15 mouse cellular contexts compared by ENCODE assay signal in genomic region chr12:27356571-27356970, GRCm38 (mm10). TPM values are rescaled to one million over a fixed set of nuclear protein-coding genes. Genes with fewer than 3 reads are reported as not detected.
DNase-seq lines count a peak whose midpoint lies in the region; ATAC-seq lines count a peak whose summit lies in the region.
"Had no signal": no experiment of that assay in that cellular context is flagged by ENCODE, and none has a peak within 500 bp of the region (broad histone marks: within the 10 kb centered on the region; RNA-seq: fewer than 3 reads in every experiment).

No protein-coding gene starts in this region.

- H3K36me3 ChIP-seq in hindbrain, embryonic 10.5 days = no peaks in the 10 kb centered on the region
- H3K36me3 ChIP-seq in hindbrain, embryonic 11.5 days (ENCODE audit: control insufficient read depth, insufficient read depth, low read length) = no peaks in the 10 kb centered on the region
- H3K36me3 ChIP-seq in forebrain, embryonic 16.5 days (ENCODE audit: control insufficient read depth, insufficient read depth) = no peaks in the 10 kb centered on the region
- H3K36me3 ChIP-seq in hindbrain, embryonic 14.5 days (replicated peaks; ENCODE audit: control insufficient read depth, insufficient read depth) = no peaks in the 10 kb centered on the region
- no peaks in the 10 kb centered on the region for H3K36me3 ChIP-seq in neural tube, embryonic 12.5 days

- ATAC-seq in hindbrain, embryonic 11.5 days (ENCODE audit: low FRiP score) = no peak
- no peak for ATAC-seq in forebrain, embryonic 16.5 days
- no peak for ATAC-seq in hindbrain, embryonic 14.5 days (ENCODE audit: low FRiP score)
- ATAC-seq in neural tube, embryonic 12.5 days (ENCODE audit: low FRiP score, low read depth) = 0 out of 2 replicates have a peak, but pooled peaks have one; percentile 4
- ATAC-seq: CD4-positive, CD25-positive, alpha-beta regulatory T cell, adult 4 months had no signal

- H3K27me3 ChIP-seq in hindbrain, embryonic 10.5 days (ENCODE audit: insufficient read depth, poor library complexity, severe bottlenecking) = no peaks in the 10 kb centered on the region
- H3K27me3 ChIP-seq in hindbrain, embryonic 11.5 days (ENCODE audit: control insufficient read depth, insufficient read depth, low read length) = no peaks in the 10 kb centered on the region
- no peaks in the 10 kb centered on the region for H3K27me3 ChIP-seq in forebrain, embryonic 16.5 days (replicated peaks; ENCODE audit: control insufficient read depth, insufficient read depth, low read length)
- H3K27me3 ChIP-seq in hindbrain, embryonic 14.5 days (ENCODE audit: control insufficient read depth, insufficient read depth, low read length) = no peaks in the 10 kb centered on the region
- H3K27me3 ChIP-seq in neural tube, embryonic 12.5 days (replicated peaks) = no peaks in the 10 kb centered on the region

- no peak overlapping the region for H3K4me3 ChIP-seq in hindbrain, embryonic 10.5 days
- no peak overlapping the region for H3K4me3 ChIP-seq in hindbrain, embryonic 11.5 days (ENCODE audit: low read depth, low read length)
- H3K4me3 ChIP-seq in forebrain, embryonic 16.5 days (replicated peaks; ENCODE audit: low read length) = no peak overlapping the region
- no peak overlapping the region for H3K4me3 ChIP-seq in hindbrain, embryonic 14.5 days (replicated peaks; ENCODE audit: low read length)
- H3K4me3 ChIP-seq in neural tube, embryonic 12.5 days = no peak overlapping the region

- peaks cover 26% of the 10 kb centered on the region for H3K4me1 ChIP-seq in hindbrain, embryonic 10.5 days (replicated peaks)
- peaks cover 6% of the 10 kb centered on the region for H3K4me1 ChIP-seq in hindbrain, embryonic 11.5 days (replicated peaks; ENCODE audit: control insufficient read depth, insufficient read depth, low read length)
- peaks cover 16% of the 10 kb centered on the region for H3K4me1 ChIP-seq in forebrain, embryonic 16.5 days (replicated peaks; ENCODE audit: control insufficient read depth, insufficient read depth, low read length)
- peaks cover 10% of the 10 kb centered on the region for H3K4me1 ChIP-seq in hindbrain, embryonic 14.5 days (replicated peaks; ENCODE audit: control insufficient read depth, insufficient read depth, low read length)
- H3K4me1 ChIP-seq in neural tube, embryonic 12.5 days = peaks cover 16% of the 10 kb centered on the region

- no peak for DNase-seq in hindbrain, embryonic 10.5 days (ENCODE audit: low spot score)
- DNase-seq in hindbrain, embryonic 11.5 days (ENCODE audit: low spot score) = no peak
- DNase-seq in hindbrain, embryonic 14.5 days (ENCODE audit: low spot score) = no peak
- DNase-seq in kidney, postnatal 14 days = no peak
- no peak for DNase-seq in thymus, postnatal 4 days
- DNase-seq: adrenal gland, adult 8-10 months; cerebellum, adult 8-10 months; layer of hippocampus, adult 9-11 months; liver; lung, adult 18-20 months; lung, postnatal 36 days; thymus, adult 2 months had no signal

- 79% methylated on average over 5 of the region's 5 CpGs for WGBS in hindbrain, embryonic 10.5 days
- 83% methylated on average over 5 of the region's 5 CpGs for WGBS in hindbrain, embryonic 11.5 days
- 50% methylated on average over 5 of the region's 5 CpGs for WGBS in forebrain, embryonic 16.5 days
- WGBS in hindbrain, embryonic 14.5 days = 62% methylated on average over 5 of the region's 5 CpGs
- 68% methylated on average over 5 of the region's 5 CpGs for WGBS in neural tube, embryonic 12.5 days

- H3K4me2 ChIP-seq in hindbrain, embryonic 11.5 days (replicated peaks; ENCODE audit: low read depth, low read length) = no peak overlapping the region
- no peak overlapping the region for H3K4me2 ChIP-seq in forebrain, embryonic 16.5 days (ENCODE audit: low read length)
- no peak overlapping the region for H3K4me2 ChIP-seq in hindbrain, embryonic 14.5 days (replicated peaks)
- no peak overlapping the region; the same call in 1 of the 2 replicates for H3K4me2 ChIP-seq in neural tube, embryonic 12.5 days (replicated peaks)

- H3K9ac ChIP-seq in hindbrain, embryonic 11.5 days (ENCODE audit: low read depth, low read length) = no peak overlapping the region
- no peak overlapping the region for H3K9ac ChIP-seq in forebrain, embryonic 16.5 days (replicated peaks; ENCODE audit: low read depth, low read length)
- H3K9ac ChIP-seq in hindbrain, embryonic 14.5 days = no peak overlapping the region
- H3K9ac ChIP-seq in neural tube, embryonic 12.5 days = no peak overlapping the region

- H3K27ac ChIP-seq in hindbrain, embryonic 10.5 days = peak overlapping the region; percentile 46; the same call in 1 of the 2 replicates
- no peak overlapping the region for H3K27ac ChIP-seq in hindbrain, embryonic 11.5 days (ENCODE audit: low read depth, low read length)
- peak overlapping the region; percentile 91 for H3K27ac ChIP-seq in forebrain, embryonic 16.5 days (ENCODE audit: low read length)
- 0 out of 2 replicates have a peak overlapping the region, but pooled peaks have one; percentile 54 for H3K27ac ChIP-seq in hindbrain, embryonic 14.5 days
- no peak overlapping the region; the same call in 1 of the 2 replicates for H3K27ac ChIP-seq in neural tube, embryonic 12.5 days

- no peaks in the 10 kb centered on the region for H3K9me3 ChIP-seq in hindbrain, embryonic 10.5 days
- H3K9me3 ChIP-seq in hindbrain, embryonic 11.5 days (ENCODE audit: control insufficient read depth, low read length) = no peaks in the 10 kb centered on the region
- H3K9me3 ChIP-seq in forebrain, embryonic 16.5 days (ENCODE audit: control insufficient read depth, low read length) = no peaks in the 10 kb centered on the region
- H3K9me3 ChIP-seq in hindbrain, embryonic 14.5 days (ENCODE audit: control insufficient read depth, low read length) = no peaks in the 10 kb centered on the region
- H3K9me3 ChIP-seq in neural tube, embryonic 12.5 days = no peaks in the 10 kb centered on the region

RNA-seq across cellular contexts. Expression of gene Sox11, which starts 14.2 kb away (rescaled TPM):
- polyA plus RNA-seq in hindbrain, embryonic 10.5 days (2016; fragmentation: Nextera tagmentation; extraction: Ambion mirVana) = 295 and 388 TPM in 2 replicates
- 728 and 786 TPM in 2 replicates for polyA plus RNA-seq in hindbrain, embryonic 11.5 days (2014; fragmentation: Nextera tagmentation; extraction: Ambion mirVana)
- 949 and 1,162 TPM in 2 replicates for polyA plus RNA-seq in forebrain, embryonic 16.5 days (2015; fragmentation: Nextera tagmentation; extraction: Ambion mirVana)
- polyA plus RNA-seq in hindbrain, embryonic 14.5 days (2014; fragmentation: Nextera tagmentation; extraction: Ambion mirVana) = 336 and 376 TPM in 2 replicates
- 576 and 584 TPM in 2 replicates for polyA plus RNA-seq in neural tube, embryonic 12.5 days (2016; fragmentation: Nextera tagmentation; extraction: Ambion mirVana)

Comparison
In these comparisons a context has a peak if more than half of its experiments do, and no peak if none do; other contexts are left out.
1. H3K27ac ChIP-seq: peak in hindbrain, embryonic 10.5 days (single experiment), forebrain, embryonic 16.5 days (single experiment) and hindbrain, embryonic 14.5 days (single experiment); none in hindbrain, embryonic 11.5 days (single experiment) and neural tube, embryonic 12.5 days (single experiment).